Mouse (Mus musculus) hindbrain, embryonic 16.5 days (tissue): Measurements from ENCODE around the gene Cyp1a1. TPM values are rescaled to one million over a fixed set of nuclear protein-coding genes. Genes with fewer than 3 reads are reported as not detected.

Experiments used
- ATAC-seq: fragments of 200-750 bp; cut with Nextera tagmentation; 2 replicates; pipeline ENCODE4 v1.8.0; 2017; ENCODE audit warnings: moderate TSS enrichment, moderate library complexity
- H3K27ac ChIP-seq: fragments of 300-500 bp; sonication (generic); 2 replicates; pipeline ENCODE4 v1.5.1; 2014; ENCODE audit warnings: low read depth, mild to moderate bottlenecking, control low read depth, low read length, moderate library complexity
- H3K27me3 ChIP-seq: fragments of 300-500 bp; sonication (generic); replicated peaks from 2 replicates; pipeline ENCODE4 v1.6.1; 2014; ENCODE audit warnings: low read length; ENCODE audit not compliant: control insufficient read depth, insufficient read depth
- H3K36me3 ChIP-seq: fragments of 300-500 bp; sonication (generic); 2 replicates; pipeline ENCODE4 v1.6.1; 2014; ENCODE audit warnings: mild to moderate bottlenecking, low read length, moderate library complexity, mixed read lengths; ENCODE audit not compliant: control insufficient read depth, insufficient read depth
- H3K4me1 ChIP-seq: fragments of 300-500 bp; sonication (generic); 2 replicates; pipeline ENCODE4 v1.6.1; 2014; ENCODE audit warnings: low read depth, low read length; ENCODE audit not compliant: control insufficient read depth, insufficient read depth
- H3K4me2 ChIP-seq: fragments of 300-500 bp; sonication (generic); 2 replicates; pipeline ENCODE4 v1.6.1; 2014; ENCODE audit warnings: mild to moderate bottlenecking, low read length, control low read depth, moderate library complexity
- H3K4me3 ChIP-seq: fragments of 300-500 bp; sonication (generic); 2 replicates; pipeline ENCODE4 v1.5.1; 2014; ENCODE audit warnings: mild to moderate bottlenecking, low read length, control low read depth, moderate library complexity
- H3K9ac ChIP-seq: fragments of 300-500 bp; sonication (generic); 2 replicates; pipeline ENCODE4 v1.6.1; 2014; ENCODE audit warnings: low read depth, mild to moderate bottlenecking, control low read depth, low read length, moderate library complexity
- H3K9me3 ChIP-seq: fragments of 300-500 bp; sonication (generic); 2 replicates; pipeline ENCODE4 v1.6.1; 2014; ENCODE audit warnings: mild to moderate bottlenecking, low read length, moderate library complexity; ENCODE audit not compliant: control insufficient read depth
- WGBS: fragments of 180-500 bp; shearing (Covaris S2); extraction: QIAGEN DNeasy Blood & Tissue Kit; methylation state at CpG from one replicate; pipeline ENCODE4 v1.1.7; 2014; 5-methylcytosine and 5-hydroxymethylcytosine counted together
- polyA plus RNA-seq: library from polyadenylated mRNA; unstranded; fragments of >200 nt; fragmentation: Nextera tagmentation; extraction: Ambion mirVana; gene quantifications from 2 replicates; pipeline ENCODE4 v1.2.1, GENCODE M21; 2015

Cyp1a1 gene
- polyA plus RNA-seq = 0.13 and 0.26 TPM in 2 replicates

- Histone ChIP-seq H3K36me3 (no peaks in the 10 kb centered on the region), H3K27me3 (no peaks in the 10 kb centered on the region), H3K4me3 (no peak within 1 kb of the TSS), H3K4me1 (no peaks in the 10 kb centered on the region), H3K9me3 (no peaks in the 10 kb centered on the region), H3K27ac (no peak within 1 kb of the TSS), H3K4me2 (no peak within 1 kb of the TSS), H3K9ac (no peak within 1 kb of the TSS)
- ATAC-seq = no peak
- WGBS = 85% methylated on average over 2 of the region's 2 CpGs
Measured at GRCm38 (mm10) chr9:57687751-57688150, at the start of gene Cyp1a1. Gene Cyp1a1, plus strand, starts transcription at chr9:57687928.

GRCm38 (mm10) chr9:57638651-57639459 lies 48.9 kb upstream of the Cyp1a1 start:
- Histone ChIP-seq H3K36me3 (no peaks in the 10 kb centered on the region), H3K4me3 (no peak overlapping the region), H3K27me3 (no peaks in the 10 kb centered on the region), H3K27ac (0 out of 2 replicates have a peak overlapping the region, but pooled peaks have one; percentile 14), H3K9ac (peak overlapping the region; percentile 35; the same call in 1 of the 2 replicates), H3K4me2 (no peak overlapping the region), H3K9me3 (no peaks in the 10 kb centered on the region), H3K4me1 (peaks cover 71% of the 10 kb centered on the region)
- WGBS = 43% methylated on average over 8 of the region's 8 CpGs
- ATAC-seq = no peak

- 54% methylated on average over 5 of the region's 5 CpGs for WGBS
- H3K4me3 ChIP-seq = no peak overlapping the region
- peaks cover 74% of the 10 kb centered on the region for H3K4me1 ChIP-seq
- H3K27ac ChIP-seq = no peak overlapping the region
- H3K9ac ChIP-seq = peak overlapping the region; percentile 13; the same call in 1 of the 2 replicates
- ATAC-seq = no peak
- no peaks in the 10 kb centered on the region for H3K27me3 ChIP-seq
- no peaks in the 10 kb centered on the region for H3K9me3 ChIP-seq
- H3K4me2 ChIP-seq = peak overlapping the region; percentile 13; the same call in 1 of the 2 replicates
- H3K36me3 ChIP-seq = no peaks in the 10 kb centered on the region
Measured at GRCm38 (mm10) chr9:57639661-57640328, 47.9 kb upstream of the Cyp1a1 start.

GRCm38 (mm10) chr9:57640384-57640783 lies 47.3 kb upstream of the Cyp1a1 start:
- Histone ChIP-seq H3K4me3 (no peak overlapping the region), H3K9me3 (no peaks in the 10 kb centered on the region), H3K27me3 (no peaks in the 10 kb centered on the region), H3K27ac (no peak overlapping the region), H3K4me2 (peak overlapping the region; percentile 13; the same call in 1 of the 2 replicates), H3K36me3 (no peaks in the 10 kb centered on the region), H3K4me1 (peaks cover 74% of the 10 kb centered on the region), H3K9ac (peak overlapping the region; percentile 13; the same call in 1 of the 2 replicates)
- 34% methylated on average over 15 of the region's 15 CpGs for WGBS
- no peak for ATAC-seq

GRCm38 (mm10) chr9:57641022-57641421 lies 46.7 kb upstream of the Cyp1a1 start:
- Histone ChIP-seq H3K27me3 (no peaks in the 10 kb centered on the region), H3K4me3 (no peak overlapping the region), H3K36me3 (no peaks in the 10 kb centered on the region), H3K4me2 (no peak overlapping the region; the same call in 1 of the 2 replicates), H3K27ac (no peak overlapping the region), H3K4me1 (peaks cover 74% of the 10 kb centered on the region), H3K9ac (no peak overlapping the region), H3K9me3 (no peaks in the 10 kb centered on the region)
- WGBS = 81% methylated on average over 1 of the region's 1 CpGs
- ATAC-seq = no peak

GRCm38 (mm10) chr9:57641775-57642550 lies 45.8 kb upstream of the Cyp1a1 start:
- H3K27ac ChIP-seq = no peak overlapping the region
- WGBS = 83% methylated on average over 13 of the region's 13 CpGs
- no peaks in the 10 kb centered on the region for H3K27me3 ChIP-seq
- peaks cover 74% of the 10 kb centered on the region for H3K4me1 ChIP-seq
- no peak overlapping the region for H3K4me3 ChIP-seq
- H3K4me2 ChIP-seq = no peak overlapping the region; the same call in 1 of the 2 replicates
- H3K9me3 ChIP-seq = no peaks in the 10 kb centered on the region
- no peak for ATAC-seq
- no peaks in the 10 kb centered on the region for H3K36me3 ChIP-seq
- H3K9ac ChIP-seq = peak overlapping the region; percentile 22; the same call in 1 of the 2 replicates

GRCm38 (mm10) chr9:57643169-57643855 lies 44.4 kb upstream of the Cyp1a1 start:
- H3K4me3 ChIP-seq = peak overlapping the region; percentile 96
- peak overlapping the region; percentile 98 for H3K4me2 ChIP-seq
- 68% methylated on average over 9 of the region's 9 CpGs for WGBS
- H3K9ac ChIP-seq = peak overlapping the region; percentile 100
- peaks cover 62% of the 10 kb centered on the region for H3K4me1 ChIP-seq
- H3K27me3 ChIP-seq = no peaks in the 10 kb centered on the region
- H3K27ac ChIP-seq = no peak overlapping the region
- no peaks in the 10 kb centered on the region for H3K36me3 ChIP-seq
- H3K9me3 ChIP-seq = no peaks in the 10 kb centered on the region
- ATAC-seq = no peak

- Histone ChIP-seq H3K4me1 (peaks cover 57% of the 10 kb centered on the region), H3K4me3 (peak overlapping the region; percentile 96), H3K4me2 (peak overlapping the region; percentile 98), H3K36me3 (no peaks in the 10 kb centered on the region), H3K9ac (peak overlapping the region; percentile 100), H3K27me3 (no peaks in the 10 kb centered on the region), H3K27ac (no peak overlapping the region; the same call in 1 of the 2 replicates), H3K9me3 (no peaks in the 10 kb centered on the region)
- no peak for ATAC-seq
- WGBS = 49% methylated on average over 7 of the region's 7 CpGs
Measured at GRCm38 (mm10) chr9:57643856-57644180, 43.9 kb upstream of the Cyp1a1 start.
